Mouse (Mus musculus) small intestine, adult 2 months (tissue): ENCODE results near the gene Prl3a1. TPM values are rescaled to one million over a fixed set of nuclear protein-coding genes. Genes with fewer than 3 reads are reported as not detected.

ENCODE experiments used
- H3K27ac ChIP-seq: fragments of 200-500 bp; 2 replicates; pipeline ENCODE4 v1.5.1; 2012; ENCODE audit warnings: low read depth, low read length, control low read depth, inconsistent platforms; ENCODE audit not compliant: insufficient read depth
- H3K27me3 ChIP-seq: fragments of 200-500 bp; 2 replicates; pipeline ENCODE4 v1.6.1; 2012; ENCODE audit warnings: mild to moderate bottlenecking, moderate library complexity, low read length, inconsistent platforms; ENCODE audit not compliant: control insufficient read depth, insufficient read depth
- H3K36me3 ChIP-seq: fragments of 200-500 bp; 2 replicates; pipeline ENCODE4 v1.6.1; 2012; ENCODE audit warnings: mild to moderate bottlenecking, low read length, control low read depth, inconsistent platforms; ENCODE audit not compliant: control insufficient read depth, insufficient read depth
- H3K4me1 ChIP-seq: fragments of 200-500 bp; 2 replicates; pipeline ENCODE4 v1.6.1; 2012; ENCODE audit warnings: low read length, inconsistent platforms, mixed read lengths; ENCODE audit not compliant: control insufficient read depth, insufficient read depth, insufficient read length
- H3K4me3 ChIP-seq: fragments of 200-500 bp; 2 replicates; pipeline ENCODE4 v1.5.1; 2012; ENCODE audit warnings: low read depth, mild to moderate bottlenecking, control low read depth, inconsistent platforms, low read length, moderate library complexity
- CTCF ChIP-seq: fragments of 200-500 bp; IDR thresholded peaks from 2 replicates; pipeline ENCODE4 v1.5.1; 2012; ENCODE audit warnings: low read depth, mild to moderate bottlenecking, control low read depth, inconsistent platforms, low read length, moderate library complexity, mixed read lengths; ENCODE audit not compliant: insufficient replicate concordance, insufficient read length; ENCODE audit errors: extremely low read depth
- POLR2A ChIP-seq: fragments of 200-500 bp; IDR thresholded peaks from 2 replicates; pipeline ENCODE4 v1.6.1; 2012; ENCODE audit warnings: low read depth, mild to moderate bottlenecking, control low read depth, inconsistent platforms, low read length, moderate library complexity
- WGBS: fragments of 180-500 bp; shearing (Covaris S2); methylation state at CpG from one replicate; pipeline ENCODE4 v1.1.7; 2018; 5-methylcytosine and 5-hydroxymethylcytosine counted together
- polyA plus RNA-seq: library from polyadenylated mRNA; depleted of rRNA; stranded (reverse); fragments of >200 nt; gene quantifications from 2 replicates; pipeline ENCODE4 v1.2.3, GENCODE M21; 2012; rRNA removed

Prl3a1 gene
- polyA plus RNA-seq: not detected in 2 replicates

DNA sequence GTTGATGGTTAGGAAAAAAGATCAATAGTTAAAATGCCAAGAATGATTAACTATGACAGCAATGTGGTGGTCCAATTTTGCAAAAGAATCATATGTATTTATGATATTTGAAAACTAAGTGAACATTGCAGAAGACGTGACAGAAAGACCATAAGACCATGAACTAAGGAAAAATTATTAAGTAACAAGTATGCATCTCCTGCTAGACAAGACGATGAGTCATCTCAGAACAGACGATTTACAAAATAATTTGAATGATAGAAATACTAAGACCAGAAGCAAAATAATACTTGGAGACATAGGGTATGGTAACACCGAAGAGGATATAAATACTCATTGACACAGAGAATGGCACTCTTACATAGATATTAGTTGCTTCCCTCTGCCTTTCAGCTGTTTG lies at the start of gene Prl3a1:
Gene Prl3a1, plus strand, starts transcription at position 301 of the 400 bp plus-strand sequence.
- 84% methylated on average over 4 of the region's 4 CpGs for WGBS
- Histone ChIP-seq H3K4me3 (no peak within 1 kb of the TSS), H3K4me1 (no peaks in the 10 kb centered on the region), H3K27me3 (no peaks in the 10 kb centered on the region), H3K36me3 (no peaks in the 10 kb centered on the region), H3K27ac (no peak within 1 kb of the TSS)
- TF ChIP-seq CTCF (no peak), POLR2A (no peak)

DNA sequence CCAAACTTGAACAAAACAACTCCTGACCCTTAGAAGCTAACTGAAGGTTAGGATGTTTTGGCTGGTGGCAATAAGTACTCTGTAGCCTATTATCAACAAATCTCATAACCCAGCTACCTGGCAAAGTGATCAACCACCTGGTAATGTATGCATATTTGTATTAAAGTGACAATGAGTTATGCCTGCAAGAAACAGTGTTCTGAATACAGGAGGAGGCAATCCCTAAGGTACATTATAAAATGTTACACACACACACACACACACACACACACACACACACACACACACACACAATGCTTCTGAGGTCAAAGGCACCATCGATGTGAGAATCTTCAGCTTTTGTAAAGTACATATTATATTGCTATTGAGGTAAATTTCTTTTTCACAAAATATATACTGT lies 17.7 kb upstream of the Prl3a1 start, which contains the start of gene Prl3b1:
Gene Prl3b1, plus strand, starts transcription at position 301 of the 400 bp plus-strand sequence.
- Histone ChIP-seq H3K36me3 (no peaks in the 10 kb centered on the region), H3K27me3 (no peaks in the 10 kb centered on the region), H3K4me3 (no peak within 1 kb of the TSS), H3K4me1 (no peaks in the 10 kb centered on the region), H3K27ac (no peak within 1 kb of the TSS)
- 88% methylated on average over 1 of the region's 1 CpGs for WGBS
- TF ChIP-seq POLR2A: no peak
- no peak for TF ChIP-seq CTCF

DNA sequence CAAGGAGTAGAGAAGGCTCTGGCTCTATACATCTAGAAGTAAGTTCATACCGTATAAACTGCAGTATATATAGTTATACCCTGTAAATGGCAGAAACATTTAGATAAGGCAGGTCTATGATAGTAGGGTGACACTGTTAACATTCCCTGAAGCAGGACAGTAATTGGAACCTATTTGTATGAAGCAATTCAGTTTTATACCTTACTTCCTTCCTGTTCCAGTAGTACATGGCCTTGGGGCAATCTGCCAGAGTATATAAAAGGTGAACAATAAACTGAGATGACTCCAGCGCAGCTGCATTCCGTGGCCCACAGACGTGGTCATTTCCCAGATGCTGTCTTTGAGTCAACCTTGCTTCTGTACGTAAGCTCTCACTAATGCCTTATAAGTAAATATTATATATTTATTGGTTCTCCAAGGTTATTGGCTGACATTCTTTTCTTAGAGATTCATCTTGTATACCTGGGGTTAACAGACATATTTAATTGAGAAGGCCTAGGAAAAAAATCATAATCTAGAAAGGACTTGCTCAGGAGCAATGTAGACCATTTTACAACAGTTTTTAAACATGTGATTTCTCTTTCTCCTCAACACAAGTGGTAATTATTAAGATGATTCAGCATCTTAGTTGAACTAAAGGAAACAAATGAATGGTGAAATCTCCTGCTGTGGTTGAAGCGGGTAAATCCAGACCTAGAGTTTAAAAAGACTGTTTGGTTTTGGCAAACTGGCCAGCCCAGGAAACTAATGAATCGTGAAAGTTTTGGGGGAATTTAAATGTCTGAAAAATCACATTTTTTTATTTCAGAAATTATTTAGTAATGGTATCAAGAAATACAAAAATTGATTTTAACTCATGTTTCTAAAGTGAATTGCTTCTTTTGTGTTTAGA lies 53.3 kb downstream of the Prl3a1 start, which contains the start of gene Prl6a1:
Gene Prl6a1, plus strand, starts transcription at position 294 of the 892 bp plus-strand sequence.
- Histone ChIP-seq H3K27ac (no peak within 1 kb of the TSS), H3K27me3 (no peaks in the 10 kb centered on the region), H3K4me1 (no peaks in the 10 kb centered on the region), H3K36me3 (no peaks in the 10 kb centered on the region), H3K4me3 (no peak within 1 kb of the TSS)
- 42% methylated on average over 7 of the region's 7 CpGs for WGBS
- TF ChIP-seq CTCF (no peak), POLR2A (no peak)

Other genes with a start within 250 kb of the Prl3a1 start
- not detected in 2 replicates for gene Prl, start 201.9 kb upstream of the Prl3a1 start, polyA plus RNA-seq
- not detected in 2 replicates for gene Prl3d1, start 165.2 kb upstream of the Prl3a1 start, polyA plus RNA-seq
- gene Prl3d2, start 137.7 kb upstream of the Prl3a1 start, polyA plus RNA-seq: not detected in 2 replicates
- not detected in 2 replicates for gene Prl3d3, start 102.6 kb upstream of the Prl3a1 start, polyA plus RNA-seq
- gene Prl3c1, start 62.8 kb upstream of the Prl3a1 start, polyA plus RNA-seq: not detected in 2 replicates
- gene Prl3b1, start 17.6 kb upstream of the Prl3a1 start, polyA plus RNA-seq: not detected in 2 replicates
- not detected in 2 replicates for gene Prl6a1, start 53.2 kb downstream of the Prl3a1 start, polyA plus RNA-seq
- gene Prl8a2, start 86.2 kb downstream of the Prl3a1 start, polyA plus RNA-seq: not detected in 2 replicates
- gene Prl2b1, start 131.4 kb downstream of the Prl3a1 start, polyA plus RNA-seq: not detected in 2 replicates
- not detected in 2 replicates for gene Prl8a6, start 179.3 kb downstream of the Prl3a1 start, polyA plus RNA-seq